Mouse (Mus musculus) naive thymus-derived CD4-positive, alpha-beta T cell, adult 5 months (primary cell): ENCODE measurements around the gene Hist2h3c1. TPM values are rescaled to one million over a fixed set of nuclear protein-coding genes. Genes with fewer than 3 reads are reported as not detected.

Experiments
- polyA plus RNA-seq: library from polyadenylated mRNA; unstranded; fragments of 100-300 nt; shearing (Covaris generic); gene quantifications from one replicate; pipeline ENCODE4 v1.2.1, GENCODE M21; 2017

The Hist2h3c1 gene
- not detected for polyA plus RNA-seq

GRCm38 (mm10) chr3:96246427-96246856 lies at the start of gene Hist2h3c1:
Hist2h3c1 (plus strand) TSS chr3:96246685.

GRCm38 (mm10) chr3:96219661-96220130 lies 26.8 kb upstream of the Hist2h3c1 start, which contains the start of the genes Bola1 and Hist2h2ab:
Bola1 (minus strand) TSS chr3:96219709.
Hist2h2ab (plus strand) TSS chr3:96219865.

GRCm38 (mm10) chr3:96220765-96221639 lies 25.5 kb upstream of the Hist2h3c1 start, which contains the start of the genes Hist2h2ac and Hist2h2be:
Hist2h2ac (minus strand) TSS chr3:96220880.
Hist2h2be (plus strand) TSS chr3:96221119.

GRCm38 (mm10) chr3:96238954-96239793 lies 7.3 kb upstream of the Hist2h3c1 start, which contains the start of gene Hist2h3c2:
Hist2h3c2 (minus strand) TSS chr3:96239127.

GRCm38 (mm10) chr3:96239949-96240798 lies 6.3 kb upstream of the Hist2h3c1 start, which contains the start of gene Hist2h2aa2:
Hist2h2aa2 (minus strand) TSS chr3:96240276.

GRCm38 (mm10) chr3:96245003-96245886 lies 1.2 kb upstream of the Hist2h3c1 start, which contains the start of gene Hist2h2aa1:
Hist2h2aa1 (plus strand) TSS chr3:96245497.

GRCm38 (mm10) chr3:96262979-96263550 lies 16.6 kb downstream of the Hist2h3c1 start, which contains the start of gene Hist2h4:
Hist2h4 (minus strand) TSS chr3:96263311.

GRCm38 (mm10) chr3:96268051-96268775 lies 21.7 kb downstream of the Hist2h3c1 start, which contains the start of gene Hist2h3b:
Hist2h3b (plus strand) TSS chr3:96268654.

GRCm38 (mm10) chr3:96269511-96270474 lies 23.3 kb downstream of the Hist2h3c1 start, which contains the start of gene Hist2h2bb:
Hist2h2bb (plus strand) TSS chr3:96269752.

GRCm38 (mm10) chr3:96293787-96294186 lies 47.3 kb downstream of the Hist2h3c1 start, which contains the start of gene Fcgr1:
Fcgr1 (minus strand) TSS chr3:96293969.

Other genes with a start within 250 kb of the Hist2h3c1 start
- 15.4 TPM for gene Vps45, start 188.2 kb upstream of the Hist2h3c1 start, polyA plus RNA-seq
- gene Otud7b, start 142.2 kb upstream of the Hist2h3c1 start, polyA plus RNA-seq = 14.3 TPM
- 0.44 TPM for gene Mtmr11, start 84.7 kb upstream of the Hist2h3c1 start, polyA plus RNA-seq
- 153 TPM for gene Sf3b4, start 74.4 kb upstream of the Hist2h3c1 start, polyA plus RNA-seq
- 3.7 TPM for gene Sv2a, start 65.5 kb upstream of the Hist2h3c1 start, polyA plus RNA-seq
- 16.8 TPM for gene Bola1, start 27.0 kb upstream of the Hist2h3c1 start, polyA plus RNA-seq
- gene Hist2h2ab, start 26.8 kb upstream of the Hist2h3c1 start, polyA plus RNA-seq = 4.5 TPM
- gene Hist2h2ac, start 25.8 kb upstream of the Hist2h3c1 start, polyA plus RNA-seq = 10.4 TPM
- 3.5 TPM for gene Hist2h2be, start 25.6 kb upstream of the Hist2h3c1 start, polyA plus RNA-seq
- gene Hist2h3c2, start 7.6 kb upstream of the Hist2h3c1 start, polyA plus RNA-seq = not detected
- 70.3 TPM for gene Hist2h2aa2, start 6.4 kb upstream of the Hist2h3c1 start, polyA plus RNA-seq
- gene Hist2h2aa1, start 1.2 kb upstream of the Hist2h3c1 start, polyA plus RNA-seq = 7.7 TPM
- 4.9 TPM for gene Hist2h4, start 16.6 kb downstream of the Hist2h3c1 start, polyA plus RNA-seq
- gene Hist2h3b, start 22.0 kb downstream of the Hist2h3c1 start, polyA plus RNA-seq = 7.5 TPM
- 11.2 TPM for gene Hist2h2bb, start 23.1 kb downstream of the Hist2h3c1 start, polyA plus RNA-seq
- not detected for gene Fcgr1, start 47.3 kb downstream of the Hist2h3c1 start, polyA plus RNA-seq
- not detected for gene BC107364, start 205.6 kb downstream of the Hist2h3c1 start, polyA plus RNA-seq